Mouse (Mus musculus): ENCODE data around the gene Mlec. TPM values are rescaled to one million over a fixed set of nuclear protein-coding genes. Genes with fewer than 3 reads are reported as not detected.

The Mlec gene
- polyA plus RNA-seq, 1 experiment = 39.1 TPM

DNA sequence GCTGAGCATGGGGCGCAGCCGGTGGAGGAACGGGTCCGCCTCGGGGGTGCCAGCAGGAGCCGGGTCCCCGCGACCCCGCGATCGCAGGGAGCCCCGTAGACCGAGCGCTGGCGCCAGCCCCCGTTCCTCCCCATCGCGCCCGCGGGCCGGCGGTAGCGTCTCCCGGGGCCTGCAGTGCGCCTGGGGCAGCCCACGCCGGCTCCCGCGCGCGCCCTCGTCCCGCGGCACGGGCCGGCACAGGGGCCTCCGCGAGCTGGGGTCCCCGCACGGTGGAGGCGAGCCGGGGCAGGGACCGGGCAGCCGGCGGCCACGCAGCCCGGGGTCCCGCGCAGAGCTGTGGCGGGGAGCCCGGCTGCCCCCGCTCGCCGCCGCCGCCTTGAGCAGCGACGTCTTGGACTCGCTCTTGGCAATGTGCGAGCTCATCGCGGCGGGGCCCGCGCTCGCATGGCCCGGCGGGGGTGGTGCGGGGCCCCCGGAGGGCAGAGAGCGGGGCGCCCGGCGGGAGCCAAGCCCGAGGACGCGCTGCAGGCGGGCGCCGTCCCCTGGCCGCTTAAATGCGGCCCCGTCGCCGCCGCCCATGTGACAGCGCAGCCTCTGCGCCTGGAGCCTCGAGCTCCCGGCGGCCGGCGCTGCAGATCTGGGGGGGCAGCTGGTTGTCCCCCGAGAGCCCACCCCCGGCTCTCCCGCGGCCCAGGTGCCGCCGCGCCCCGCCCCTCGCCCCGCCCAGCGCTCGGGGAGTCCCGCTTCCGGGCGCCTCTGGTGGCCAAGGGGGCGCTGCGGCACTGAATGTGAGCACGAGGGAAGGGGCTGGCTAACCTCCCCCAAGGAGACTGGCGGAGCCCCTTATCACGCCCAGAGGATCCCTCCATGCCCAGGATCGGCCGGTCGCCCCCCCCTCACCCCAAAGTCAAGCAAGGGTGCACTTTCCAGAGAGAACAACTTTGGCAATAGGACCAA is 36.0 kb upstream of the Mlec start, which contains the start of gene Cabp1:
Cabp1 (minus strand) TSS at position 713 of the 957 bp plus-strand sequence.
- peak within 1 kb of the TSS; percentile 51; the same call in 1 of the 2 replicates for H3K4me3 ChIP-seq (ENCODE audit: extremely low read depth, insufficient read depth, insufficient read length)
- peaks cover 4% of the 10 kb centered on the region for H3K4me1 ChIP-seq (ENCODE audit: control insufficient read depth, insufficient read depth, insufficient read length)
- H3K27ac ChIP-seq (ENCODE audit: insufficient read depth, low read length) = no peak within 1 kb of the TSS
- H3K36me3 ChIP-seq (ENCODE audit: control insufficient read depth, insufficient read depth, low read length) = no peaks in the 10 kb centered on the region
- peaks cover 30% of the 10 kb centered on the region for H3K27me3 ChIP-seq (ENCODE audit: control insufficient read depth, insufficient read depth, low read length)
- peak; percentile 21; the same call in 1 of the 2 replicates for TF ChIP-seq CTCF (IDR thresholded peaks at IDR 0.05; ENCODE audit: extremely low read depth, insufficient read depth, insufficient read length, insufficient replicate concordance)
- TF ChIP-seq POLR2A (IDR thresholded peaks at IDR 0.05; ENCODE audit: low read depth, low read length) = no peak
- WGBS = 2% methylated on average over 90 of the region's 116 CpGs
- peak in 1 of 2 experiments; percentile 58 for DNase-seq (ENCODE audit: low read depth in 1 of 2, low spot score in 2 of 2)

DNA sequence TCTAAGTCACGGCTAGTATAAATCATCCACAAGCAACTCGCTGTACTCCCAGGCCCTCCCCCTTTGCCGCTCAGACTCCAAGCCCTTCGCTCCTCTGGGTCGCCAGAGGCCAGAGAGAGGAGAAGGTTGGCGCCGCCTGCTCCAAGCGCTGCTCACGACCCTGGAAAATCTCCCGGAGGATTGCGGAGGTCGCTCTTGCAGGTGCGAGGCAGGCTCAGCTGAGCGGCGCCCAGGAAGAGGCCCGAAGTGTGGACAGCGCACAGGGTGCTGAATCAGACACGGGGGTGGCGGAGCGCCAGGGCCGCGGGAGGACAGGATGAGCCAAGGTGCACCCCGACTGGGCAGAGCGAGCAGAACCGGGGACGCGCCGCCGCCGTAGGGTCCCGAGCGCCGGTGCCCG is 35.2 kb upstream of the Mlec start:
- Histone ChIP-seq H3K4me1 (ENCODE audit: control insufficient read depth, insufficient read depth, insufficient read length) (peaks cover 4% of the 10 kb centered on the region), H3K27ac (ENCODE audit: insufficient read depth, low read length) (no peak overlapping the region), H3K4me3 (ENCODE audit: extremely low read depth, insufficient read depth, insufficient read length) (peak overlapping the region; percentile 51; the same call in 1 of the 2 replicates), H3K27me3 (ENCODE audit: control insufficient read depth, insufficient read depth, low read length) (peaks cover 30% of the 10 kb centered on the region), H3K36me3 (ENCODE audit: control insufficient read depth, insufficient read depth, low read length) (no peaks in the 10 kb centered on the region)
- peak in 1 of 2 experiments; percentile 46 for DNase-seq (ENCODE audit: low read depth in 1 of 2, low spot score in 2 of 2)
- 3% methylated on average over 34 of the region's 34 CpGs for WGBS
- TF ChIP-seq CTCF (IDR thresholded peaks at IDR 0.05; ENCODE audit: extremely low read depth, insufficient read depth, insufficient read length, insufficient replicate concordance) (no peak), POLR2A (IDR thresholded peaks at IDR 0.05; ENCODE audit: low read depth, low read length) (no peak)

DNA sequence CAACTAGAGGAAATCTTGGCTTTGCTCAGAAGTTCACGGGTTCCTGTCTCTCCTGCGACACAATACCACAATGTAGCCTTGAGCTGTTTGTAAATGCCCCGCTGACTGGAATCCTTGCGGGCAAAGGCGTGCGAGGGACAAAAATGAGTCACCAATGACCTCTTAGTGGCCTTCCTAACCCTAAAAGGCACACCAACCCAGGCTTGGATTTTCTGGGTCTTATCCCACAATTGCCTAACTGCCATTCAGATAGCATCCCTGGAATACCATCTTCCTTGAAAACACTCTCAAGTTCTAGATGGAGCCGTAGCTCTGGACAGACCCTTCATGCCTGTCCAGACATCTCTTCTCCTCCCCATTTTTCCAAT is 34.8 kb upstream of the Mlec start:
- Histone ChIP-seq H3K4me1 (ENCODE audit: control insufficient read depth, insufficient read depth, insufficient read length) (peaks cover 4% of the 10 kb centered on the region), H3K4me3 (ENCODE audit: extremely low read depth, insufficient read depth, insufficient read length) (no peak overlapping the region), H3K36me3 (ENCODE audit: control insufficient read depth, insufficient read depth, low read length) (no peaks in the 10 kb centered on the region), H3K27me3 (ENCODE audit: control insufficient read depth, insufficient read depth, low read length) (peaks cover 30% of the 10 kb centered on the region), H3K27ac (ENCODE audit: insufficient read depth, low read length) (no peak overlapping the region)
- WGBS = 16% methylated on average over 7 of the region's 7 CpGs
- TF ChIP-seq CTCF (IDR thresholded peaks at IDR 0.05; ENCODE audit: extremely low read depth, insufficient read depth, insufficient read length, insufficient replicate concordance) (no peak), POLR2A (IDR thresholded peaks at IDR 0.05; ENCODE audit: low read depth, low read length) (no peak)
- DNase-seq (ENCODE audit: low read depth in 1 of 2, low spot score in 2 of 2) = no peak

DNA sequence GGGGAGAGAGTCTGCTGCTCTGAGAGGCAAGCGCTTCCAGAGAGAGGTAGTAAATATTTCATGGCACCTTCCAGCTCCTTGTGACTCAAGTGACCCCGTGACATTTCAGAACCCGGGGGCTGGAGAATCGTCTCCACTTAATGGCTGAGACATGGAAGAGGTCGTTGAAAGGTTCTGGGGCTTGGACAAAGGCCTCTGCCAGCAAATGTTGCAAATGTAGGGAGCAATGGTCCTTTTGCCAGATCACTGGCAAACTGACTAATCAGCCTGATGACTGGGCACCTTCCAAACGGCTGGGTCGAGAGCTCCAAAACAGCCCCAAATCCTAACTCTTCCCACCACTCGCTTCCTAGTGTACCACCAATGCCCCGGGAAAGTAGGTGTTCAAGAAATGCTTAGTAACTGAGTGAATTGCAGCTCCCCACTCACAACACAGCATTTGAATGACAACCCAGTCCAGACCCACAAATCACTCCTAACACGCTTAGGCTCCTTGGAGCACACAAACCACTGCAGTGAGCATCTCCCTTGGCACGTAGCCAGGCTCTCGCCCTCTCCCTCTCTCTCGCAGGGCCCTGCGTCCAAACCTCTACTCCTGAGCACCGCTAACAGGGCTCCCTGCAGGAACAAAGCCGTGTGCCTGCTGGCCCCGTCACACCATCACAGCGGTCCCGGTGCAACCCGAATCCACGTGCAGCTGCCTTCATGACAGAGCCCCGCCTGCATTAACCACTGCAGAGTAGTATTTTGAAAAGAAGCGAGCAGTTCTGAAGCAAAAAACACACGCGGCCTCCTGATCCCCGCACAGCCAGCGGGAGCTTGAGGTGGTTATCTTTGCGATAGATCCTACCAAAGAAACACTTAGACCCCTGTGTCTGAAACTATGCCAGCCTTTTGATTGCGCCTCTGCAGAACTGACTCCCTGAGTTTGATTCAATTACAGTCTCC is 34.2 kb upstream of the Mlec start:
- WGBS = 10% methylated on average over 29 of the region's 29 CpGs
- Histone ChIP-seq H3K27me3 (ENCODE audit: control insufficient read depth, insufficient read depth, low read length) (peaks cover 30% of the 10 kb centered on the region), H3K4me3 (ENCODE audit: extremely low read depth, insufficient read depth, insufficient read length) (no peak overlapping the region), H3K36me3 (ENCODE audit: control insufficient read depth, insufficient read depth, low read length) (no peaks in the 10 kb centered on the region), H3K4me1 (ENCODE audit: control insufficient read depth, insufficient read depth, insufficient read length) (peaks cover 9% of the 10 kb centered on the region), H3K27ac (ENCODE audit: insufficient read depth, low read length) (no peak overlapping the region)
- TF ChIP-seq CTCF (IDR thresholded peaks at IDR 0.05; ENCODE audit: extremely low read depth, insufficient read depth, insufficient read length, insufficient replicate concordance) (no peak), POLR2A (IDR thresholded peaks at IDR 0.05; ENCODE audit: low read depth, low read length) (no peak)
- no peak for DNase-seq (ENCODE audit: low read depth in 1 of 2, low spot score in 2 of 2)

DNA sequence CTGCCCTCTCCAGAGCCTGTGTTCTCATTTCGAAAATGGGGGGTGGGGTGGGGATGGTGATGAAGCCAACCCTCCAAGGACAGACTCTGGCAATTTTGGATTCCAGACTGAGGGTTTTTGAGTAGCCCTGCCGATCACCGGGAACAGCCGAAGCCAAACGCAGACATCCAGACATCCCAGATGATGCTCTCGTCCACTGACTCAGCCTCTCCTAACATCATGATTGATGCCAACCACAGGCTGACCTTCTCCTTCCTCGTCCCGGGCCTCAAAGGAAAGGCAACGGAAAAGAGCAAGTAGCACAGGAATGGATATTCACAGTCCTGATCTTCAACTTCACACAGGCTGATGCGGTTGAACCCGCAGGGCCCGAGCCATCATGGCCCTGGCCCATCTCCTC is 32.1 kb upstream of the Mlec start:
- 78% methylated on average over 12 of the region's 12 CpGs for WGBS
- no peak overlapping the region for H3K4me3 ChIP-seq (ENCODE audit: extremely low read depth, insufficient read depth, insufficient read length)
- H3K36me3 ChIP-seq (ENCODE audit: control insufficient read depth, insufficient read depth, low read length) = no peaks in the 10 kb centered on the region
- peaks cover 33% of the 10 kb centered on the region for H3K27me3 ChIP-seq (ENCODE audit: control insufficient read depth, insufficient read depth, low read length)
- H3K27ac ChIP-seq (ENCODE audit: insufficient read depth, low read length) = no peak overlapping the region
- peaks cover 17% of the 10 kb centered on the region for H3K4me1 ChIP-seq (ENCODE audit: control insufficient read depth, insufficient read depth, insufficient read length)
- no peak for TF ChIP-seq CTCF (IDR thresholded peaks at IDR 0.05; ENCODE audit: extremely low read depth, insufficient read depth, insufficient read length, insufficient replicate concordance)
- no peak for DNase-seq (ENCODE audit: low read depth in 1 of 2, low spot score in 2 of 2)

DNA sequence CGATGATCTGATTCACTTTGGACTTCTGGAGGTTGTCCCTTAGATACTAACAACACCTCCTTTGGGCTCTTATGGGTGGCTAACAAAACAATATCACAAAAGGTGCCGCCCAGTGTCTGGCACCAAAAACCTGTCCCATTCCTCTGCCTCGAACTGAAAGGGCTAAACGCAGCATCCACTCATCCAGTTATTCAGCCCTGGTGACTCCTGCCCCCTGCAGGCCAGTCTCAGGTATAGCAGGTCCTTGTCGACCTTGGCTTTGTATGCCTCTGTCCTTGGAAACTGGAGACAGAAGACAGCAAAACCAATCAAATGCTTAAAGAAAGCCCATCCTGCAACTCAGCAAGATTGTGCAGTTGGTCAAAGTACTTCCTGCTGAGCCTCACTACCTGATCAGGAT is 30.8 kb upstream of the Mlec start:
- Histone ChIP-seq H3K27me3 (ENCODE audit: control insufficient read depth, insufficient read depth, low read length) (peaks cover 24% of the 10 kb centered on the region), H3K4me1 (ENCODE audit: control insufficient read depth, insufficient read depth, insufficient read length) (peaks cover 17% of the 10 kb centered on the region), H3K4me3 (ENCODE audit: extremely low read depth, insufficient read depth, insufficient read length) (no peak overlapping the region), H3K27ac (ENCODE audit: insufficient read depth, low read length) (no peak overlapping the region), H3K36me3 (ENCODE audit: control insufficient read depth, insufficient read depth, low read length) (no peaks in the 10 kb centered on the region)
- no peak for TF ChIP-seq POLR2A (IDR thresholded peaks at IDR 0.05; ENCODE audit: low read depth, low read length)
- peak; percentile 80; the same call in 1 of the 2 replicates for TF ChIP-seq CTCF (IDR thresholded peaks at IDR 0.05; ENCODE audit: extremely low read depth, insufficient read depth, insufficient read length, insufficient replicate concordance)
- WGBS = 39% methylated on average over 5 of the region's 5 CpGs
- DNase-seq (ENCODE audit: low read depth in 1 of 2, low spot score in 2 of 2) = peak in 1 of 2 experiments; percentile 49
